Mouse (Mus musculus) naive thymus-derived CD4-positive, alpha-beta T cell, adult 2 months (primary cell): Measurements from ENCODE around the gene Csnk1g2.

Experiments used
- DNase-seq: peaks from one replicate; pipeline ENCODE4 v3.0.0-alpha.2; 2011; ENCODE audit warnings: low read depth

Csnk1g2 gene

DNA sequence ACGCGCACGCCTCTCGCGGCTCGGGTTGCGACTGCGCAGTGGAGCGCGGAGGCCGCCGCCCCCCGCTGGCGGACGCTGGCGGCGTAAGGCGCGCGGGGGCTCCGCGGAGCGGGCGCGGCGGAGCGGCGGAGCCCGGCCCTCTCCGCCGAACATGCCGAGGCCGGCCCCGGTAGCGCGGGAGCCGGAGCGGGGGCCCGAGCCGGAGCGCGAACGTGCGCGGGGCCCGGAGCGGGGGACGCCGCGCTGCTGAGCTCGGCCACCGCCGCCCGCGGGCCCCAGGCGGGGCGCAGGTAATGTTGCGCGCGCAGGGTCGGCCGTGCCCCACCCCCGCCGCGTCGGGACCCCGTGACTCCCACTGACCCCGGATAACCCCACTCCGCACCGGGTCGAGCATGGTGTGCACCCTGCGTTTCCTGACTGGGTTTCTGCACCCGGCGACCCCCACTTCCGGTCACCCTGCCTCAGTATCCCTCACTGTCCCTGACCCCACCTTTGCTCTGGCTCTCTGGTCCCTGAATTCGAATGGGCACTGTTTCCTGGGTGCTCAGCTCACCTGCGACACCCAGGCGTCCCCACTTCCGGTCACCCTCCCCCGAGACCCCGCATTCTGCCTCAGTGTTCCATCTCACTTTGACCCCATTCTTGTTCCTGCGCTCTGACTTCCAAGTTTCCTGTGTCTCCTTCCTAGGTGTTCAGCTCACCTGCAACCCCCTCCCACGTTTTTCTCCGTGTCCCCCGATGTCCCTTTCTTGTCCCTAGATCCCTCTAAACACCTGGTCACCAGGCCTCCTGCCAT is at the start of gene Csnk1g2:
Gene Csnk1g2 (plus strand): TSS at position 178 of the 796 bp plus-strand sequence.
- no peak for DNase-seq

GRCm38 (mm10) chr10:80573944-80574343 is 48.7 kb upstream of the Csnk1g2 start:
- DNase-seq: no peak

- DNase-seq: no peak
Observed at GRCm38 (mm10) chr10:80574896-80575295, 47.7 kb upstream of the Csnk1g2 start.

- no peak for DNase-seq
Observed at GRCm38 (mm10) chr10:80575925-80576324, 46.7 kb upstream of the Csnk1g2 start.

DNA sequence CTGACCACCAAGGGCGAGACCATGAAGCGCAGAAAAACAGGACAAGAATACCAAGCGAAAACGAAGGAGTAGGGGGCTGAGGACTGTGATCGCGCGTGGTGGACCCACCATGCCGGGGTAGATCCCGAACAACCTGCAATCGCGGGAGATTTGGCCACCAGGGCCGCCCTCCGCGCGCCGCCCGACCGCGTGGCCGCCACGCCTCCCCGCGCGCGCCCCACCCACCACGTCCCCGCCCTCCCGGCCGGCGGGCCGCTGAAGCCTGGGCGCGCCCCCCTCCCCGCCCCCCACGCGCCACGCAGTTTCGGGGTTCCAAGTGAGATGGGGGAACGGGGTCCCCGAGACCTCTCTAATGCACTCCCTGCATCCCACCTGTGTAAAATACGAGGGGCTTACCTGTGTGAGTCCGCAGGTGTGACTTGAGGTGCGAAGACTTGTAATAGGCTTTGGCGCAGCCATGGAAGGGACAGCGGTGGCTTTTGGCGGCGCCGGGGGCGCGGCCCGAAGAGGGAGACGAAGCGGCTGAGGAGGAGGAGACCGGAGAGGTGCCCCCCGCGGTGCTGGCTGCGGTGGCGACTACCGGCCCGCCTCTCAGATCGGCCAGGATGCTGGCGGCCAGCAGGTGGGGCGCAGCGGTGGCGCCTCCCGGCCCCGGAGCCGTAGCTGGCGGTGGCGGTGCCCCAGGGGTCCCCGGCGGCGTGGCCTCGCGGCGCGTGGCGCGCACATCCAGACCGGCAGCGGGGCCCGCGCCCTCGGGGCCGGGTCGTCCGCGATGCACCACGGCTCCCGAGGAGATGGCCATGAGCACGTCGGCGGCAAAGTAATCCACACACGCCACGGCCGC is 46.1 kb upstream of the Csnk1g2 start:
- DNase-seq: peak; percentile 78

DNA sequence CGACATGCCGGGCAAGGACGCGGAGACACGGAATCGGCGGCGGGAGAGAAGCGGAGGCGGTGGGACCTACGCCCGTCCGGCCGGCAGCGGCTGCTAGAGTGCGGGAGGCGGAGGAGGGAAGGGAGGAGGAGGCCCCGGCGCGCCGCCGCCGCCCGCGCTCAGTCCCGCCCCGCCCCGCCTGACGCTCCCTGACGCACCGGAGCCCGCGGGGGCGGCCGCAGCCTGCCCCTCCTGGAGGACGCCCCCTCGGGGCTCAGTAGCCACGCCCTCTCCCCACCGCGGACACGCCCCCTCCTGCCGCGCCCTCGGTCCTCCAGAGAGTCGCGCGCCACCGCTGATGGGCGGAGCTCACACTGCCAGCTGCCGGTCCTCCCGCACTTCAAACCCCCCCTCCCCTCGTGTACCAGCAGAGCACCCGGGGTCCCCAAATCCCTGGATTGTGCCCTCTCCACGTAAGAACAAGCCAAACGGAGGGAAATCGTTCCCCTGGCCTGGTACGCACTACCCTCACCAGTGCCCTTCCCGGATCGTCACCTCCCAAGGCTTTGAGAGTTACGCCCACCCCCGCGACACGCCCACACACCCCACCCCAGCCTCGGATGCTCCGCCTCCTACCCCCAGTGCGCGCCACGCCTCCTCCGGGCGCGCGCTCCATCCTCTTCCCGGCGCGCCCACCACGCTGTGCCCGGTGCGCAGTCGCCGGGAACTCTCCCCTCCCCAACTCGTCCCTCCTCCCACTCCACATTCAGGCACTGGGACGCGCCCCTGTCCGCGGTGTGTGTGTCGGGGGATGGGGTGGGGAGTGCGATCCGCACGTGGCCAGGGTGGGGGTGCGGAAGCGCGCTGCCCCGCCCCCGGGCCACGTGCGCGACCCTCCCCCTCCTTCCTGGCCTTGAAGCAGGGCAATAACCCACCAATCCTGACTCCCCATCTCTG is 45.2 kb upstream of the Csnk1g2 start, which contains the start of gene Klf16:
Gene Klf16 (minus strand): TSS at position 127 of the 936 bp plus-strand sequence.
- DNase-seq: peak; percentile 99

- peak; percentile 95 for DNase-seq
Observed at GRCm38 (mm10) chr10:80578131-80578750, 44.4 kb upstream of the Csnk1g2 start.

GRCm38 (mm10) chr10:80578911-80579310 is 43.7 kb upstream of the Csnk1g2 start:
- peak; percentile 94 for DNase-seq

- no peak for DNase-seq
Observed at GRCm38 (mm10) chr10:80583047-80583446, 39.6 kb upstream of the Csnk1g2 start.

DNA sequence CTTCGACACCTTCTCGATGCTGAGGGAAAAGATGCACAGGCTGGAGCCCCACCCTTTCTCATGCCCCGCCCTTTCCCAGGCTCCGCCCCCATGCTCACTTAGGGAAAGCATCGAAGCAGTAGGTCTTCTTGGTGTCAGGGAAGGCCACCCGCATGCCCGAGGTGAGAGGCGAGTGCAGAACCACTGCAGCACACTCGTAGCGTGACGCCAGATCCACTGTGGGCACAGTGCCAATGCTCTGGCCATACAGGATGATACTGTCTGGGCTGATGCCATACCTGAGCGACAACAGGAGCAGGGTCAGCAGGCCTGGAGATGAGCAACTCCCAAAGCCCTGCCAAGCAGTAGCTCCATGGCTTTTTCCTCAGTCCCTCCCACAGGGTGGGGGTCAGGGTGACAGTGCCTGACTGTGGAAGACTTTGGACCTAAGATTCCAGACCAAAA is 38.6 kb upstream of the Csnk1g2 start:
- DNase-seq: no peak

GRCm38 (mm10) chr10:80584642-80585552 is 37.7 kb upstream of the Csnk1g2 start:
- no peak for DNase-seq

GRCm38 (mm10) chr10:80585581-80585980 is 37.1 kb upstream of the Csnk1g2 start:
- no peak for DNase-seq

DNA sequence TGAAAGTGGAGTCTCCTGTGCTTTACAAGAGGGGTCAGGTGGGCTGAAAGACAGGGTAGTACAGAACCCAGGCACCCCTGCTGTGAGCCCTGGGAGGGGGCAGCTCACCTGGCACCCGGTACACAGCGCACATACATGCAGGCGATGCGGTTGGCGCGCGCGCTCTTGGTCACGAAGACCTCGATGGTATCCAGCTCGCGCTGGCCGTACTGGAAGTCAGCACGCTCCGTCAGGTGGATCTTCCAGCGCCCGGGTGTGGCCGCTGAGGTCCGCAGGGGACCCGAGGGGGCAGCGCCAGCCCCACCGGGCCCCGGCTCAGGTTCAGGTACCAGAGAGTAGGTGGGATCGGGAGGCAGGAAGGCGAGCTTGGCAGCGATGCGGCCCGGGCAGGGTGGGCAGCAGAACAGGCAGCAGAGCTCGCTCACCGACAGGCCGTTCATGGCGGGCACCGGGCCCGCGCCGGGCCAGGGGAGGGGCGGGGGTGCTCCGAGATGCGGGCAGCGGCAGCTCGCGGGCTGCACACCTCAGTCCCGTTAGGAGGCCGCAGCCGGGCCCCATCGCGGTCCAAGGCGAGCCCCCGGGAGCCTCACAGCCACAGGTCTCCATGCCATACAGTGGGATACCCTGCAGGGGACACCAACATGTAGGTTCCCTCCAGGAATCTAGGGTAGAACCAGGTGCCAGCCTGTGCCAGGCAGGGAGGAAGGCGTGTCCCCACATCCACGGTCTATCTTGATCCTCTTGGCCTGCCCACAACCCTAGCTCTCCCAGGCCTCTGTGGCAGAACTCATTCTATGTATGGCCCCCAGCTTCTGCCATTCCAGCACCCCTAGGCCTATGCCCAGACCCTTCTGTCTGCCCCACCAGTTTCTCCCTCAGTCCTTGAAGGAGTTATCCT is 36.0 kb upstream of the Csnk1g2 start:
- DNase-seq: no peak

GRCm38 (mm10) chr10:80587305-80587657 is 35.4 kb upstream of the Csnk1g2 start:
- no peak for DNase-seq

DNA sequence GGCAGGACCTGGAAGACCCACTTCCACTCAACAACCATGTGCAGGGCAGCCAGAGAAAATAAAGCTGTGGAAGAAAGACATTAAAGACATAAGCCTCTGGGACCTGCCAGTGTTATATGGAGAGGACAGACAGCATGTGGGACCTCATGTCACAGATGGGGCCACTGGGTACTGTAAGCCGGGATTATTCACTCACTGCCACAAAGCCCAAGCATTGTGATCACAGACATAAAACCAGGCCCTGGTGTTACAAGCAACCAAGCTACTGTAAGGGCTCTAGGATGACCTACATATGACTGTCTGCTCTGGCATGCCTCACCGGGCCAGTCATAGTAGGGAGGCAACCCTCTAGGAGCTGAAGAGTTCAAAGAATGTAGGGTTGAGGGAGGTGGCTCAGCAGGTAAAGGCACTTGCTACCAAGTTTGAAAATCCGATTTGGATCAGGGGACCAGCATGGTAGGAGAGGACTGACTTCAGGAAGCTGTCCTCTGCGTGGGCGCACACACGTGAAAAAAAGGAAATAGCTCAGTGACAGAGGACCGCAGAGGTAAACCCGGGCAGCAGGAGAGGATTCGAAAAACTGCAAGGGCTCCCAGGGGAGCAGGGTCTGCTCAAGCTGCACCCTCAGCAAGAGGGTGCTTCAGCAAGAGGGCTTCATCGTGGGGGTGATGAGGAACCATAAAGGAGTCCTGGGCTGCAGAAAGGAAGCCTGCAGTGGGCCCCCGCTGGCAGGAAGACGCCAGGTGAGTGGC is 33.3 kb upstream of the Csnk1g2 start:
- peak; percentile 63 for DNase-seq

- peak; percentile 98 for DNase-seq
Observed at GRCm38 (mm10) chr10:80589879-80590854, 32.5 kb upstream of the Csnk1g2 start, which contains the start of gene Abhd17a. TSS of gene Abhd17a (minus strand) at chr10:80590341.

- DNase-seq: no peak
Observed at GRCm38 (mm10) chr10:80596318-80596717, 26.3 kb upstream of the Csnk1g2 start.
